Mouse (Mus musculus): ENCODE data around the gene Grb10.

Grb10 gene

DNA sequence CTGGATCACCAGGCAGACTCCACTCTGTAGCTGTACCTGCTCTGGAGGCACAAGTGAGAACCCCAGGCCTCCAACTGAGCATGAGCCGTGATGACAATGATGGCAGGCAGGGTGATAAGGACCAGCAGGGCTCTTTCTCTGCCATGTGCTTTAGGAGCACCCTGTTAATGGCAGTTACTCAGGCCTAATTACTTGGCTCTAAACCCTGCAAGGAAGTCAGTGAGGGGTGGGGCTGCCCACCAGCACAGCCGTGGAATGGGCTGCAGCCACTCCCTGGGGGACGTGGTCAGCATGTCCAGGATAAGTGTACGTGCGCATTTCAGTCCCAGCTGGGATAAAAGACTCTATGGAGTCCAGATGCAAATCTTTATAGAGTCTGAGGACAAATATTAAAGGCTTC is 5.7 kb downstream of the Grb10 start:
- DNase-seq, result no peak

DNA sequence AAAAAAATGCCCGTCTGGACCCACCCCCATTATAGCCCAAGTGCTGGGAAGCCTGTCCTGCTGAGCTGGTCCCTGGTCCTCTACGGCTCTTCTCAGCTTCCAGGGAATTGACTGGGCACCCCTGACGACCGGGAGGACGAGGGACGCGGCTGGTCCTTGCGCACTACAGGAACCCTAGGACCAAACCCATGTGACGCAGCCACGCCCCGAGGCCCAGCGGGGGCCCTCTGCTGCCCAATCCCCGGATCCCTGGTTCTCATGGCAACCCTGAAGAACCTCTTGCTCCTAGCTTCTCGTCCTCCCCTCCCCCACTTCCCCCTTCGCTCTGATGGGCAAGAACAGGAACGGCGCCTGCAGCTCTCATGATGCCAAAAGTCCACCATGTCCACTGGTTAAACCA is 11.8 kb downstream of the Grb10 start:
- DNase-seq, result no peak

DNA sequence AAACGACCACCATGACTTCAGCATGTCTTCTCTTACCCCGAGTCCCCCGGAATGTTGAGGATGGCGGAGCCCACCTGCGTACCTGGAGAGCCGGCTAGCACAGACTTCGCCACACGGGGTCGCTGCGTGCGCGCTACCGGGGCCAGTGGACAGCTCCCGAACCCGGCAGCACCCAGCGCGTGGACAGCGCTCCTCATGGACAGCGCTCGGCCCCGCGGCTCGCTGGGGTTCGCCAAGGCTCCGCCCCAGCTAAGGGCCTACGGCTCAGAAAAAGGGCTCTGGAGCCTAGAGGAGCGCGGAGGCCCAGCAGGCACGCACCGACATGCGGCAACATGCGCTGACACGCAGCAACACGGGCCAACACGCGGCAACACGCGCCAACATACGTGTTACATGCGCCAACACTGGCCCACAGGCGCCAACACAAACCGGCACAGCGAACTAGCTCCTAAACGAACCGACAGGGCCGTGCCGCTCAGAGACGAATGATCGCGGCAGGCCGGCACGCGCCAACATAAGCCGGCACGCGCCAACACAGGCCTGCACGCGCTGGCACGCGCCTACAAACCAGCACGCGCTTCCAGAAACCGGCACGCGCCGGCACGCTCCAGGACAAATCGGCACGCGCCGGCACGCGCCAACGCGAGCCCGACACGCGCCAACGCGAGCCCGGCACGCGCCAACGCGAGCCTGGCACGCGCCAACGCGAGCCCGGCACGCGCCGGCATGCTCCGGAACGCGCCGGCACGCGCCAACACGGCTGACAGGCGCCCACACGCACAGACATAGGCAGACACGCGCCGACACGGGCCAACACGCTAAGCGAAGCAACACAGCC is 12.5 kb downstream of the Grb10 start:
- peak; percentile 70 for DNase-seq

DNA sequence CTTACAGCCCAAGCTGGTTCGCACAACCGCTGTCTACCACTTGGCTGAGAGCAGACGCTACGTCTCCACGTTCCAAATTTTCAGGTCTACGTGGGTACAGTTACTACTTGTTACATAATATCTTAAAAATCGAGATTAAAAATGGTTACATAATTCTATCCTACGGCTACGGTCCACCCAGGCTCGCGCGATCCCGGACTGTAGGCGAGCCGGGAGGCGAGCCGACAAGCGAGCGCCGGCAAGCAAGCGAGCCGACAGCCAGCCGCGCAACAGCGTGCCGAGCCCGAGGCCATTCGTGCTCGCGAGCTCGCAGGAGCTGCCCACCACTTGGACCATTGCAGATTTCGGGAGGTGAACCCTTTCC is 13.1 kb downstream of the Grb10 start:
- DNase-seq, result no peak

DNA sequence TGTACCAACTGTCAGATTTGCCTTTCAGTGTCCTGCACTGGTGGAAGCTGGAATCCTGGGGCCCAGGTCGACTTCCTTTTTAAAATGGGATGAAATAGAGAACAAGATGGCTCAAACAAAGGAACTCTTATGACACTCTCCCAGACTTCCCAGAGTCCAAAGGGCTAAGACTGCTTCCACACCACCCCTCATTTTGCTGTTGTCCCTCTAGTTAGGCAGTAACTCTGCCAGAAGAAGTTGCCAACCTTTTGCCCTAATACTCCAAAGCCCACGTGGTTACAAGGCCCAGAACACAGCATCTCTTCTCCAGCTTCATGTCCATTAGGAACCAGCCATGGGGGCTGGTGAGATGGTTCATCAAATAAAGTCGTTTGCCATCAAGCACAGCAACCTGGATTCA is 15.4 kb downstream of the Grb10 start:
- no peak for DNase-seq

DNA sequence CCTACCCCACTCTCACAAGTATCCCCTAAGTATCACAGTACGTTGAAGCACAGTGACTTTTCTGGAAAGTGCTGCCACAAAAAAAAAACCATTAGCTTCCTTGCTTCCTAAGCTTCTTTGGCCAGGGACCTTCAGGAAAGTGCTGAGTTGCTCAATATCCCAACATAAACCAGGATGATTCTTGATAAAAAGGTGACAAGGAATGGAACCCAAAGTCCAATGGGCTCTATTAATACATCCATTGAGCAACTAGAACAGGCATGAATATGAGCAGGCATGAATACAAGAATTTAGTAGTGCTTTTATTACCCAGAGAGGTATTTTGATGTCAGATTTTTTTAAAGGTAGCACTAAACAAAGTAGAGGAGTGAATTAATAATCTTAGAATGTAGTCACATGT is 18.8 kb downstream of the Grb10 start:
- no peak for DNase-seq

DNA sequence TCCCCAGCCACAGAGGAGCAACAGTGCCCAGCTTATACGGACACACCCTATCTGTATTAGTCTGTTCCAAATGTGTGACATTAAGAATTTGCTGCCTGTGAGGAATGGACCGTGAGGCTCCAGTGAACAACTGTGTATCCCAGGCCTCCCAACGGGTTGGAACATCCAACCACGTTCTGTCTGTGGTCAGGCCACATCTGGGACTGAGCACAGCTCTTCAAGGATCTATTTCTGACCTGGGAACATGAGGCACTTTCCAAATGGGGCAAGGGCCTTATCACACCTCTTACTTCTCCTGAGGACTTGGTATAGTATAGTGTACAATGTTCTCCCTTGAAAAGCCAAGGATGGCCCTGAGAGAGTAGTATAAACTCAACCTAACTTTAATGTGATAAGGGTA is 19.9 kb downstream of the Grb10 start:
- no peak for DNase-seq

DNA sequence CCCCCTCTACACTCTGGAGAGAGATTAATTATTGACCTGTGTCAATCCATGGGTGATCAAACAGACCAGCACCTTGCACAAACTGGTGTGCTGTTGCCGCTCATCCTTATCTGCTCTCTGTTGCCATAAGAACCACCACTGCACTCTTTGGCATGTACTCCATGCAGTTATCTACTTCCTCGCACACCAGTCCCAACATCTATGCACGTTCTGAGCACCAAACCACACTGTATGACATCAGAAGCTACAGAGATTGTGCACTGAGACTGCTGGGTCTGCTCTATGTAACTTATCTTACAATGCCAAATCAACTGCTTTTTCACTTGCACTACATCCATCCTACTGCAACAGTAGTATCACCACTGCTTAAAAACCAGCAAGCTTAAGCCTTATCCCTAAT is 28.4 kb downstream of the Grb10 start:
- no peak for DNase-seq

DNA sequence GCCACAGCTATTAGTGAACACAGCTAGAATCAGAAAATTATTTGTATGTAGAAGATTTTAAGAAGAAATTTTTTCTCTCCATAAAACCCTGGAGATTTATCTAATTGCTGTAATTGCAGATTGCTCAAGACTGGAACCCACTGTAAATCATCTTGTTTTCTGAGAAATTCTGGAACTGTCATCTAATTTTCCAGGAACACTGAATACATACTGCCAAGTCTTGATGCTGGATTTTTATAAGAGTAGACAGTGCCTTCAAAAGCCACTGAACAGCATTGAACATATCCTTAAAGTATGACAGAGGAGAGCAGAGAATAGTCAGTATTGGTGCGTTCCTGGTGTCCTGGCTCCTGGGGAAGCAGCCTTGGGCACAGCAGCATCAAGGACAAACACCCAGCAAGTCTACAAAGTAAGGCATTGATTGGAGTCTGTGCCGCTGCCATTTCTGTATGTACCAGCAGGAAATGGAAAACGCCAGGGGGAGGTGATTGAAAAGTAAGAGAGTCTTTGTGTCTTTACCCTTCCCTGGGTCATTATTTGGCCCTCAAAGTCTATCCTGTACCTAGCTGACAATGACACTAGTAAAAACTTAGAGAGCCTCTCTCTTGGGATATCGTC is 38.1 kb downstream of the Grb10 start:
- DNase-seq, result no peak

DNA sequence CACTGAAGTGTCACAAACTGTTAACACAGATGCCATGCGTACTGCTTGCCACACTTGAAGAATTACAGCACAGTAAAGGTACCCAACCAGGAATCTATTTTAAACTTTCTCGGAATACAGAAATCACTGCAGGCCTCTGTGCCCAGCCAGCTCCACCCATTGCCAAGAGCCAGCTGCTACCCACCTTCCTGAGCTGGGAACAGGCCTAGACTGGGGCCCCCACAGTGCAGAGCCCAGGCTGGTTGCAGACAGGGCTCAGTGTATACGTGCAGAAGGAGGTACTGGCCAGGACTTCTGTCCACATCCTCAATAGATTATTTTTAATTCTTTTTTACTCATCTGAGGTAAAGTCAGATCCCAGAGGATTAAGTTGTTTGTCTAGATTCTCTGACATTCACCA is 39.6 kb downstream of the Grb10 start:
- DNase-seq, result no peak

DNA sequence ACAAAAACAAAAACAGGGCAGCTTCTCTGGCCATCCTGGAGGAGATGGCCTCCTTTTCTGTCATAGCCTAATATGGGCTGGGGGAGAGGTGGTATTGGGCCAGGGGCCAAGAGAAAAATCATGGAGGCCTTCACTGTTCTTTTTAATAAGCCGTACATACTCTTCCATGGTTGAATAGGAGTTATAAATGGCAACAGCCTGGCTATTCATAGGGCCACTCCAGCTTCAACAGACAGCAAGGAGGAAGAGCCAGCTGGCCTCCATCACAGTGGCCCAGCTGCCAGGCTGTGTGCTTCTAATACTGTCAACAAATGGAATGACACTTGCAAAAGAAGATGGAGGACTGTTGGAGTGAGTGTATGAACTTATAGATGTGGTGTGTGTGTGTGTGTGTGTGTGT is 41.4 kb downstream of the Grb10 start:
- DNase-seq, result no peak

DNA sequence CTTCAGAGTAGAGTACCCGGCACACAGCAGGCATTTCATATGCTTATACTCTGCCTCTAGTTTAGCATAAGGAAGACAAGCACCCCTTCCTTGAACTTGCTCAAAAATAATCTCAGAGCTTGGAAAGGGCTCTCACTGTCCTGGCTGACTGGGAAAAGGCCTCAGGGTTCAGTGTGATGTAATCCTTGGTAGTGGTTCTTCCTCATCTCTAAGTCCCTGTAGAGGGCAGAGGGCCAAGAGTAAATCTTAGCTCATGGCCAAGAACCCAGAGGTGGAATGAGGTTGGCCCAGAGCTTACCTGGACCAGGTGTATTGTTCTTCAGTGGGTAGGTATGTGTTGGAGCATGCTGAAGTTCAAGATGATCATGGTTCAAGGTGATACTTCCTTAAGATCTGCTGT is 43.1 kb downstream of the Grb10 start:
- DNase-seq, result no peak

DNA sequence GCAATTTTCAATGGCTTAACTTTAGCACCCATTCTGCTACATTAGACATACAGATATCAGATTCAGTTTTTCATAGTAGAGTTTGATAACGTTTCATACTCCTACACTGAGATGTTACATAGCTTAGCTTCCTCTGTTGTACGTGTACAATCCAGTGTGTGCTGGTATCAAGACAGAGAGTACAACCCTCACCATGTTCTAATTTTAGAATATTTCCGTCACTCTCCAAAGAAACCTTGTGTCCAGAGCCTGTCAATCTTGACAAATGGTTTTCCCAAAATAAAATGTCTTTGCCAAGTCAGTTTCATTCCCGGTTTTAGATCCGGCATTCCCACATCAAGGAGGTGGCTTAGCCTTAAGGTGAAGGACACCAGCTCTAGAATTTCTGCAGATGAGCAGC is 44.7 kb downstream of the Grb10 start:
- no peak for DNase-seq

DNA sequence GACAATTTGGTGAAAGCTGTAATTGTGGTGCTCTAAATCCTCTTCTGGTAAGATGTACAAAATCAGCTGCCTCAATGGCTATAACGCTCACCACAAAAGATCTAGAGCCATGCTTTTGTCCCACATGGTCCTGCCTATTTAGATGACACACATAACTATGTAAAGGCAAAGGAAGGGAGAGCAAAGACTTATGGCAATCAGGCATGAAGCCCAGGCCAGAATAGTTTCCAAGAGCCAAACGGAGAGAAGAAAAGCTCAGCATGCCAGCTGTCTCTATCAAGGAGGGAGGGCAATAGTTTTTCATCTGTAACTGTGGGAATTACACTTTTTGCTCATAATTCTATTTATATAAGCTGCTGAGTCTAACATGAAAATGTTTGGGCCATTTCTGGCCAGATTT is 45.3 kb downstream of the Grb10 start:
- DNase-seq, result no peak

DNA sequence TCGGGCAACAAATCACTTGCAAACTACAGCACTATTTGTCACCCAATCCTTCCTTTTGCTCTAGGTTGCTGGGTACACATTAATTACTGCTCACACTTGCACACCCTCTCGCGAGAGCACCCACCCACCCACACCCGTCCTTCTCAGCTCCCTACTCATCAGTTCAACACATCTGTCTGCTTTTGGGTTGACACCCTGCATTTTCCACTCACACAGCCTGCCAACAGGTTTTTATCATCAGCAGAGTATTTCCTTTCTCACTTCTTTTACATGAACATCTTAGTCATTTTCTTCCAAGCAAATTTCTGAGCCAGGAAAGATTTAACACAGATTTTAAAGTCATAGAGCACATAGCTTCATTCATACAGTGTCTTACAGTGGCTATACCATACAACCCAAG is 48.6 kb downstream of the Grb10 start:
- DNase-seq, result no peak

DNA sequence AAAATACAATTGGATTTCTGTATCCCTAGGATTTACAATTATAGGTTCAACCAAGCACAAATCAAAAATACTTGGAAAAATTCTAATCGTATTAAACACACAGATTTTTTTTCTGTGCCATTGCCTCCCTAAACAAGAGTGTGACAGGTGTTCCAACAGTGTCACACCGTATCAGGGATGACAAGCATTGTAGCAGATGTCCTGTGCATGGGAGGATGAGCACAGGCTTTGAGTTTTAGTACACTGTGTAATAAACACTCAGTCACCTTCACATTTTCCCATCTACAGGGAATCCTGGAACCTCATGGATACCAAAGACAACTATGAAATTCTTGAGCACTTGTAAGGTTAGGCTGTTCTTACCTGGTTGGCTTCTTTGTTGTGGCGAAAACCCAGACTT is 51.2 kb downstream of the Grb10 start:
- no peak for DNase-seq

DNA sequence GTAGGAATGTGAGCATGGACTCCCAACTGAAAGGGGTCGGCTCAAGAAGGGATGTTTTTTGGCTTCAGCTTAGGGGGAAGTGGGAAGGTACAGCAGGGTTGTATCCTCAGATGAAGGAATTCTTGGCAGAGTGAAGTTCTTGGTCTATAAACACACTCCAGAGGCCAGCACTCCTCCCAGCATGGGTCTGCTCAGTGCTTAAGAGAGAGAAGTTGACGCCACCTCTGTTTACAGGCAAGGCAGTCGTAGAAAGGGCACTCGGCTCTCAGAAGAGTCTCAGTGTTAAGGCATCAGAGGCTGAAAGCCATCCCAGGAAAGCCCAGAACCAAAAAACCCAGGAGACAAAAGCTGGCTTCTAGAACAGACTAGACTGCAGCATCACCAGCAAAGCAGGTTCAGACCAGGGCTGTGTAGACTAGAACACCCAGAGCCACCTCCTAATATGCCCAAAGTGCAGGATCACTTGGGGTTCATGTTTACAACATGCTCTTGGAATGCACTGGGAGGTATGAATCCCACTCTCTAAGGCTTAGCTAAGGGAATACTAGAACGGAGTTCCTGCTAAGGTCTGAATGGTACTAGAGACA is 59.8 kb downstream of the Grb10 start:
- DNase-seq, result no peak

DNA sequence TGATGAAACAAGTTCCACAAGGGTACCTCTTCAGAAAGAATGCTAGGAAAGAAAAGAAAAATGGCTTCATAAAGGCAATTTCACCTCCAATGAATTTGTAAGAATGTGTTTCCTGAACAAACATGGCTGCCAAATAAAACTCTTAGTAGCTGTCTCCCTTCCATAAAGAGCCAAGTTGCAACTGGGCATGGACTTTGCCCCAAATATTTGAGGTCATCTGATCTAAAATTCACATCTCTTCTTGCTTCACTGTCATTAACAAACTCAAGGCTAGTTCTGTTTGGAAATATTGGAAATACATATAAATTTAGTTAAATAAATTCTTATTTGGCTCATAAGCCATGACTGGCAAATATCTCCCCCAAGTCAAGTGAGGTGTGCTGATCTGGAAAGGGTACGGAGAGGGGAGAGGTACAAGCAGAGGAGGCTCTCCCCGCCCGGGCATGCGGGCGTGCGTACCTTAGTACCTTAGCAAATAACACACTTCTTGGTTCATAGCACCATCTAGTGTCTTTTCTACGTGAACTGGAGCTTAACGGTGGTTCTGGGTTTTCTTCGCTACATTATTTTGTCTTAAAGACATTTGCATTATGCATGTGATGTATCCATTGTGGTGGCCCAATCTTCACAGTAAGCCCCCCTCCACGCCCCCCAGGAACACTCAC is 63.8 kb downstream of the Grb10 start:
- peak; percentile 38 for DNase-seq

DNA sequence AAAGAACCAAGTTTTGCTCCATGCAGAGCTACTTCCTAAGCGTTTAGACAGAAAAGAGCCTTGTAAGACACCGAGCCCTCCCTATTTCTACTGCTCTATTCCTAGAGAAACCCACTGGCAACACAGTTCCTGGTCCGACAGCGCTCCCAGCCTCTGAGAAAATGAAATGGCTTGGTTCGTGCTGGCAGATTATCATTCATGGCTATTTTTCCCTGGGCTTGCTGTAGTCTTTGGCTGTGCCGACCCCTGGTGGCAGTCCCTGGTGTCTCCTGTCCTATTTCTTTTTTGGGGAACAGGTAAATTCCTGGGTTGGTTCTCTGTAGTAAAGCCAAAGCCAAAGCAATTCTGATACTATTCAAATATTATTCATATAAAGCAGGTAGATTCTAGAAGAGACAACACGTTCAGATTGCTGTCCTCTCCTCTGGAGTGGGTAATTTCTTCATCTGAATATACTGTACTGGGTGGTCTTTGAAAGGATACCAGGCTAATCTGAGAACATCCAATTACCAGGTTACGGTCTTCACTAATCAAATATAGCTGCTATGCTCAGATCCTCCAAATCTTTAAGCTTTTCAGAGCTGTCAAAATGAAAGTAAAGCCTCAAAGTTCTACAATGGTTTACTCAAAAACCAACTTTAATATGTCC is 65.0 kb downstream of the Grb10 start:
- DNase-seq, result peak; percentile 82

DNA sequence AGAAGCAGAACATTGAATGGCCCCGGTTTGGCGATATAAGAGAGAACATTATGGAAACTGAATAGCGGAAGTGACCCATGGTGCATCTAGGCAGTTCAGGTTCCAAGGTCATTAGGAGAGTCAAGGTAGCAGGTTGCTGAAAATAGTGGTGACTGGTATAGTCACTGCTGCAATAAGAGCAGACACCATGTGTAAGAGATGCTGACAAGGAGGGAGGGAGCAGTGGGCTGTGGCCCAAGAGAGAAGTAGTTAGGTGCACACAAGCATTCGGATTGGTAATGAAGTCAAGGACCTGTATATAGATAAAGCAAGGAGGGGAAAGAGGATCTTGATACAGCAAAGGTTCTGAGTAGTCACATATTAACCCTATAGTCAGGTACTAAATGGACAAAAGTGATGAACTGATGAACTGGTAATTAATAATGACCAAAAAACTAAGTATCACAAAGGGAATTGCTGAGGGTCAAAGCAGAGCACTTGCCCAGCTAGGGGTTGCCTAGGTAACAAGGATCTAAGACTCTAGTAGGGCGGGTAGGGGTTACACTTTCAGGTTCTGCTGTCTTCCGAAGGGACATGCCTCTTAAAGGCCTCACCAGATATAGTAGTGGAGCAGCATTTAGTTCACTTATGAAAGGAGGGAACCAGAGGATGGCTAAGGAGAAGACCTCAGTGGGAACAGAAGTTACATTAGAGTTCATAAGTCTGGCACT is 65.9 kb downstream of the Grb10 start:
- no peak for DNase-seq

DNA sequence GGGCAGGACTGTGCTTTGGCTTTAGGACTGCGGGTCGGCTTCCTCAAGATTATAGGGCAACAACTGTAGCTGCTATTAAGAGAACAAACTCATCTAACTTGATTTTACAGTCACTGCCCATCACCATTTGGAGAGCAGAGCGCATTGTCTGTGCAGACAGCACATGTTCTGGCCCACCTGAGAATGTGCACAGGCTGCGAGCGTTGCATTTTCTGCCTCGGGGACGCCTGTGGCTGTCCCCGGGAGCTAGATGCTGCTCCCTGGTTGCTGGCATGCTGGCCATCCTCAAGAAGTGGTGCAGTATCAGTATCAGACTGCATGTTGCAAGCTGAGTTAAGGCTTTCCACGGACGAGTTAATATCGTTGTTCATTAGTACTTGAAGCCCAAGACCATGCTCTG is 68.2 kb downstream of the Grb10 start:
- no peak for DNase-seq

DNA sequence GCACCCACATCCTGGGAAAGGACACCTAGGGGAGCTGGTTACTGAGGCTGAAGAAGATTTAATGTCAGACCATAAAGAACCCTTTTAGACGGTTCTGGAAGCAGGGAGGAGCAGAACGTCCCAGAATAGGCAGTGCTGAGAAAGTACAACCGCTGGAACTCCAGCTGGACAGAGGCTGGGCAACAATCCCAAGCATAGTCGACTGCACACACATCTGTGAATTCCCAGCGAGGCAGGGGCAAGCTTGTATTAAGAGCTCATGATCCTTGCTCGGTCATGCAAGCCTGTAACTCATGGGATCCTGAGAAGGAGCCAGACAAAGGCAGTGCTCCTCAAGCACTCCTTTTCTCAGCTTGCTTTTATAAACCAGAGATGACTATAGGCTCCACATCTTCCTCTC is 69.7 kb downstream of the Grb10 start:
- DNase-seq, result no peak

DNA sequence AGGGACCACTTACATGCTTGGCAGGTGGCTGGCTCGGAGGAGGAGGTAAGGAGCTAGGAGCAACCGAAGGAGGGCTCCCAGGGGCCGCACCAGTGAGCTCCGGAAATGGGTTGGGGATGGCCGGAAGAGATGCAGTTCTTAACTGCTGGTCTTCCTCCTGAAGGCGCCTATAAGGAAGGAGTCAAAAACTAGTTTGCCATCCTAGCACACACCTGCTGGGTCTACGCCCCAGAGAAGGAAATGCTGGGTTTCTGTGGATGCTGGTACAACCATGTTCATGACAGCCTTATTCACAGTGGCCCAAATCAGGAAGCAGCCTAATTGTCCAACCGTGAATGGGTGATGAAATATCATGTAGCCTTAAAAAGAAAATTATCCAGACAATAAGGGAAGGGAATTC is 71.0 kb downstream of the Grb10 start:
- no peak for DNase-seq
